Mouse (Mus musculus) C2C12 (cell line): Measurements from ENCODE around the gene Chd6.

Experiments used
- CTCF ChIP-seq: IDR thresholded peaks from one replicate; pipeline ENCODE4 v1.5.1; 2011; ENCODE audit not compliant: control insufficient read depth, insufficient read depth, insufficient read length
- USF1 ChIP-seq: IDR thresholded peaks from one replicate; pipeline ENCODE4 v1.6.1; 2011; ENCODE audit warnings: low read depth, mild to moderate bottlenecking, control low read depth, moderate library complexity

GRCm38 (mm10) chr2:161112011-161112410 lies 3.1 kb upstream of the Chd6 start:
- TF ChIP-seq USF1 (no peak), CTCF (no peak)
